Mouse (Mus musculus) intestine, postnatal 0 days (tissue): ENCODE results near the gene Dnajb8. TPM values are rescaled to one million over a fixed set of nuclear protein-coding genes. Genes with fewer than 3 reads are reported as not detected.

Experiments
- ATAC-seq: fragments of 200-750 bp; cut with Nextera tagmentation; 2 replicates; pipeline ENCODE4 v1.8.0; 2017; ENCODE audit warnings: mild to moderate bottlenecking, moderate TSS enrichment, moderate library complexity
- H3K27ac ChIP-seq: fragments of 300-500 bp; sonication (generic); 2 replicates; pipeline ENCODE4 v1.5.1; 2014; ENCODE audit warnings: mild to moderate bottlenecking, low read depth, low read length, moderate library complexity
- H3K27me3 ChIP-seq: fragments of 300-500 bp; sonication (generic); replicated peaks from 2 replicates; pipeline ENCODE4 v1.6.1; 2014; ENCODE audit warnings: low read length, mixed read lengths; ENCODE audit not compliant: control insufficient read depth, insufficient read depth
- H3K36me3 ChIP-seq: fragments of 300-500 bp; sonication (generic); 2 replicates; pipeline ENCODE4 v1.6.1; 2014; ENCODE audit warnings: mild to moderate bottlenecking, moderate library complexity; ENCODE audit not compliant: control insufficient read depth, insufficient read depth
- H3K4me1 ChIP-seq: fragments of 300-500 bp; sonication (generic); replicated peaks from 2 replicates; pipeline ENCODE4 v1.6.1; 2014; ENCODE audit warnings: antibody characterized with exemption, low read length, mixed read lengths; ENCODE audit not compliant: control insufficient read depth, insufficient read depth
- H3K4me2 ChIP-seq: fragments of 300-500 bp; sonication (generic); replicated peaks from 2 replicates; pipeline ENCODE4 v1.6.1; 2014; ENCODE audit warnings: low read depth, mild to moderate bottlenecking, moderate library complexity
- H3K4me3 ChIP-seq: fragments of 300-500 bp; sonication (generic); 2 replicates; pipeline ENCODE4 v1.5.1; 2014; ENCODE audit warnings: low read depth, low read length
- H3K9ac ChIP-seq: fragments of 300-500 bp; sonication (generic); 2 replicates; pipeline ENCODE4 v1.6.1; 2014; ENCODE audit warnings: mild to moderate bottlenecking, low read depth, low read length
- H3K9me3 ChIP-seq: fragments of 300-500 bp; sonication (generic); 2 replicates; pipeline ENCODE4 v1.6.1; 2016; ENCODE audit warnings: mixed run types; ENCODE audit not compliant: control insufficient read depth
- CTCF ChIP-seq: sonication (generic); IDR thresholded peaks from 2 replicates; pipeline ENCODE4 v1.5.1; 2016; ENCODE audit warnings: low read depth, mild to moderate bottlenecking, control low read depth, antibody characterized with exemption, moderate library complexity
- WGBS: fragments of 180-500 bp; shearing (Covaris S2); extraction: QIAGEN DNeasy Blood & Tissue Kit; methylation state at CpG from one replicate; pipeline ENCODE4 v1.1.7; 2014; 5-methylcytosine and 5-hydroxymethylcytosine counted together
- polyA plus RNA-seq: library from polyadenylated mRNA; unstranded; fragments of >200 nt; fragmentation: Nextera tagmentation; extraction: Ambion mirVana; gene quantifications from 2 replicates; pipeline ENCODE4 v1.2.1, GENCODE M21; 2015

The Dnajb8 gene
- polyA plus RNA-seq, 1 experiment from 2014 or later: not detected

GRCm38 (mm10) chr6:88206566-88206965 lies 15.5 kb upstream of the Dnajb8 start:
- Histone ChIP-seq H3K36me3 (no peaks in the 10 kb centered on the region), H3K27ac (no peak overlapping the region), H3K27me3 (peaks cover 53% of the 10 kb centered on the region), H3K9me3 (no peaks in the 10 kb centered on the region), H3K4me1 (no peaks in the 10 kb centered on the region), H3K4me3 (no peak overlapping the region), H3K9ac (no peak overlapping the region), H3K4me2 (no peak overlapping the region)
- no peak for TF ChIP-seq CTCF
- ATAC-seq: no peak
- WGBS: 53% methylated on average over 7 of the region's 7 CpGs

GRCm38 (mm10) chr6:88207403-88208033 lies 14.6 kb upstream of the Dnajb8 start:
- H3K36me3 ChIP-seq: no peaks in the 10 kb centered on the region
- H3K27ac ChIP-seq: no peak overlapping the region
- no peak overlapping the region for H3K4me2 ChIP-seq
- WGBS: 84% methylated on average over 10 of the region's 10 CpGs
- no peaks in the 10 kb centered on the region for H3K9me3 ChIP-seq
- no peak overlapping the region for H3K4me3 ChIP-seq
- H3K4me1 ChIP-seq: no peaks in the 10 kb centered on the region
- no peak for ATAC-seq
- peaks cover 44% of the 10 kb centered on the region for H3K27me3 ChIP-seq
- no peak for TF ChIP-seq CTCF
- H3K9ac ChIP-seq: no peak overlapping the region

GRCm38 (mm10) chr6:88208321-88208720 lies 13.7 kb upstream of the Dnajb8 start:
- H3K36me3 ChIP-seq: no peaks in the 10 kb centered on the region
- H3K4me3 ChIP-seq: no peak overlapping the region
- H3K27ac ChIP-seq: no peak overlapping the region
- TF ChIP-seq CTCF: no peak
- ATAC-seq: no peak
- H3K4me1 ChIP-seq: no peaks in the 10 kb centered on the region
- H3K9ac ChIP-seq: no peak overlapping the region
- no peaks in the 10 kb centered on the region for H3K9me3 ChIP-seq
- 95% methylated on average over 3 of the region's 3 CpGs for WGBS
- peaks cover 36% of the 10 kb centered on the region for H3K27me3 ChIP-seq
- no peak overlapping the region for H3K4me2 ChIP-seq

DNA sequence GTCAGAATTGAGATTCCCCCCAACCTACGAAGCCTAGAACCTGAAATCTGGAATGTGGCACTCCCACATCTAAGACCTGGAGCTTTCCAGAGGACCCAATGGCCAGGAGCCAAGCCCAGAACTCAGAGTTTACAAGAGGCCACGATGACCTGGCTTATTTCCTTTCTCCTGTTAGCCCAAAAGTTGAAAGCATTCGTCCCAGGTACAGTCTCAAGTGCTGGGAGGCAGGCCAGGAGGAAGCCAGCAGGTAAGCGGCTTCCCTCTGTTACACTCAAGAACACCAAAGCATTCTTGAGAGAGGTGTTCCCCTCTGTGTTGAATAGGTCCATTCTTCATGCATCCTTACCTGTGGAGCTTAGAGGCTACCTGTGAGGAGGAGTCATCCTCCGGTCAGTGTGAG lies 12.6 kb upstream of the Dnajb8 start:
- Histone ChIP-seq H3K4me3 (no peak overlapping the region), H3K9ac (no peak overlapping the region), H3K4me1 (no peaks in the 10 kb centered on the region), H3K4me2 (no peak overlapping the region), H3K9me3 (no peaks in the 10 kb centered on the region), H3K27ac (no peak overlapping the region), H3K36me3 (no peaks in the 10 kb centered on the region), H3K27me3 (peaks cover 25% of the 10 kb centered on the region)
- WGBS: 77% methylated on average over 5 of the region's 5 CpGs
- TF ChIP-seq CTCF: no peak
- ATAC-seq: no peak

DNA sequence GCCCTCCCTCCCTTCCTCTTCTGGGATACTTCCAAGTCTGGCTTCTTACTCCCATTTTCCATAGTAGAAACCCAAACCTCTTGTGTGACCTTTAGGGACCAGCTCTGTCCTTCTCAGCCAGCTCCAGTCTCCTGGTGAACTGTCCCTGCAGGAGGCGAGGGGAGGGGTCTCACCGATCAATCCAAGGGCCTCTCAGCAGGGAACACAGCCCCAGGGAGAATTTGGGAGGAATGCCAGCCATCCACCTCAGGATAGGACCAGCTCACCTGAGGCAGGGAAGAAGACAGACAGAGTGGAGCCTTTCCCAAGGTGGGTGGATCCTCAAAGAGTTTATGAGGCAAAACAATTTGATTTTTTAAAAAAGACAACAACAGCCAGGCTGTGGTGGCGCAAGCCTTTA lies 11.9 kb upstream of the Dnajb8 start:
- TF ChIP-seq CTCF: no peak
- Histone ChIP-seq H3K27me3 (peaks cover 17% of the 10 kb centered on the region), H3K4me2 (no peak overlapping the region), H3K9ac (no peak overlapping the region), H3K4me1 (no peaks in the 10 kb centered on the region), H3K9me3 (no peaks in the 10 kb centered on the region), H3K27ac (no peak overlapping the region), H3K36me3 (no peaks in the 10 kb centered on the region), H3K4me3 (no peak overlapping the region)
- WGBS: 59% methylated on average over 3 of the region's 3 CpGs
- no peak for ATAC-seq

DNA sequence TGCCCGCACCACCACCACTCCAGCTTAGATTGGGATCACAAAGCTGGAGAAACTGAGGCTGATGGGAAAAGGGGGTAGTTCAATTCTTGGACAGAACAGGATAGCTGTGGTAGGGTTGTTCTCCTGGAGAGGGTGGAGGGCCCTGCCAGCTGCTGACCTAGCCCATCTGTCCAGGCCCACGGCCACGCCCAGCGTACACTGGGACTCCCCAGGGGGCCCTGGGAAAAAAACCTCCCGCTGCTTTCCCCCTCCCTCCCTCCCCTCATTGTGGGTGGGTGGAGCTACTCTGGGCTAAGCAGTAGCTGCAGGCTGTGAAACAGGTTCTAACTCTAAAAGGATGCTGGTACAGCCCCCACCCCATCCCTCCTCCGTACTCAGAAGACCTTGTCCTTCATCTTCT lies 6.3 kb upstream of the Dnajb8 start:
- Histone ChIP-seq H3K27me3 (no peaks in the 10 kb centered on the region), H3K4me1 (no peaks in the 10 kb centered on the region), H3K9me3 (no peaks in the 10 kb centered on the region), H3K4me3 (no peak overlapping the region), H3K27ac (no peak overlapping the region), H3K9ac (no peak overlapping the region), H3K36me3 (no peaks in the 10 kb centered on the region), H3K4me2 (no peak overlapping the region)
- WGBS: 50% methylated on average over 6 of the region's 6 CpGs
- no peak for TF ChIP-seq CTCF
- ATAC-seq: no peak

DNA sequence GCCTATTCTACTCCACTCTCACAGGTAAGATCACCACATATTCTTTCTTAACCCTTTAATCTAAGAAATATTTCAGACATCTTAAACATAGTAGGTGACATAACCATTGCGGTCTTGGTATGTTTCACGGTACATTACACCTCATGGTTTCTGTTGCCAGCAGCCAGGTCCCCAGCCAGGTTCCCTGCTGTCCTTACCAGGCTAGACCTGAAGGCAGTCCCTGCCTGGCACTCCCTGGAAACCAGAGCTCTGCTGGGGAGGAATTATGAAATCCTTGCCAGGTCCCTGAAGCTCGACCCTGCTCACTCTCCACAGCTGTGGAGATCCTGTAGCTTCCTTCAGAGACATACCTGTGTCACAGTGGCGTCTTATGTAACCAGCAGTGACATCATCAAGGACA lies 5.9 kb upstream of the Dnajb8 start:
- Histone ChIP-seq H3K4me1 (no peaks in the 10 kb centered on the region), H3K9me3 (no peaks in the 10 kb centered on the region), H3K4me2 (no peak overlapping the region), H3K4me3 (no peak overlapping the region), H3K9ac (no peak overlapping the region), H3K27ac (no peak overlapping the region), H3K27me3 (no peaks in the 10 kb centered on the region), H3K36me3 (no peaks in the 10 kb centered on the region)
- WGBS: 75% methylated on average over 4 of the region's 4 CpGs
- ATAC-seq: no peak
- TF ChIP-seq CTCF: no peak
